In the genomic region with DNA sequence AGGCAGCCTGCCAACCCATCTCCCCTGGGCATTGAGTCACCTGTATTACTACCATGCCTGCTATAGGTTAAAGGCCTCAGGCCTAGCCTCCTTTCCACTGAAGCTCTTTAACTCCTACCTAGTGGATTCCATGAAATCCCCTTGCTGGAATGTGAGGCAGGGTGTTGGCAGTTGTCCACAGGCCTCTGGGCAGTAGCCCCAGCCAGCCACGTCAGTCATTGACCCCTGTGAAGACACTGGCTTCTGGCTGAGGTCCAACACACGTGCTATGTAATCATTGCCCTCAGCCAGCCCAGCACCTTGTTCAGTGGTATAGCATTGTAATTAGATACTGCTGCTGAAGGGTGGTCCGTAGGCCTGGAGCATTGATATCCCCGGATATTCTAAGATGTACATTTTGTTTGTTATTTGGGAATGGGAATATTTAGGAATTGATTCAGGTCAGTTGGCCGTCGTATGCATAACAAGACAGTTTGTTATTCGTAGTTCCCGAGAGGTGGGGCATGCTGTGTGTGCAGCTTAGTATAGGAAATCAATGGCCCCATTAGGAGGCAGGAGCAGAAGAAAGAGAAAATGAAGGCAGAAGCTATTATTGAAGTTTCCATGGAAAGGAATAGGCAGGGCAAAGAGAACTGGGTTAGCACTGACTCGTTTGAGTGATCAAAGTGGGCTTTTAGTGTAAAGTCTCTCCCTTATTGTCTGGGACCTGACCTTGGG, we compare ENCODE assay signal across 8 mouse cellular contexts.
A peak's percentile ranks its signal among the peaks of the same experiment; 100 is the strongest.
DNase-seq lines count a peak whose midpoint lies in the region; ATAC-seq and TF ChIP-seq lines count a peak whose summit lies in the region.

No protein-coding gene starts in this region.

- no peak for TF ChIP-seq CTCF in heart, adult 2 months (IDR thresholded peaks at IDR 0.05)

- H3K79me2 ChIP-seq in heart, adult 2 months (replicated peaks; ENCODE audit: control insufficient read depth, insufficient read depth, low read length): no peaks in the 10 kb centered on the region

- no peak for TF ChIP-seq POLR2A in heart, adult 2 months (IDR thresholded peaks at IDR 0.05; ENCODE audit: insufficient read depth, low read depth, low read length)

- no peak for DNase-seq in forebrain, embryonic 10.5 days (ENCODE audit: extremely low spot score, low spot score)
- DNase-seq in heart, adult 2 months: peak; percentile 52 to 57
- peak; percentile 90 for DNase-seq in kidney, adult 11 months
- peak; percentile 39 for DNase-seq in lung, postnatal 14 days
- no peak for DNase-seq in gastrocnemius, postnatal 4 days (ENCODE audit: low spot score in 2 of 2)
- DNase-seq in cerebellum, adult 8-10 months: no peak
- DNase-seq in urinary bladder, adult 18-20 months (ENCODE audit: low spot score in 2 of 2): no peak

- no peak; the same call in 1 of the 2 replicates for ATAC-seq in forebrain, embryonic 15.5 days (replicated peaks)

- no peak overlapping the region for H3K4me3 ChIP-seq in forebrain, embryonic 10.5 days
- H3K4me3 ChIP-seq in forebrain, embryonic 15.5 days: no peak overlapping the region
- no peak overlapping the region for H3K4me3 ChIP-seq in heart, adult 2 months

- WGBS in forebrain, embryonic 10.5 days: 51% methylated on average over 9 of the region's 9 CpGs
- WGBS in forebrain, embryonic 15.5 days: 21% methylated on average over 9 of the region's 9 CpGs
- WGBS in heart, adult 2 months: 63% methylated on average over 9 of the region's 9 CpGs

- H3K27me3 ChIP-seq in forebrain, embryonic 10.5 days (ENCODE audit: poor library complexity, severe bottlenecking): no peaks in the 10 kb centered on the region
- no peaks in the 10 kb centered on the region for H3K27me3 ChIP-seq in forebrain, embryonic 15.5 days
- H3K27me3 ChIP-seq in heart, adult 2 months (ENCODE audit: control insufficient read depth, insufficient read depth, low read length): no peaks in the 10 kb centered on the region

- H3K4me1 ChIP-seq in forebrain, embryonic 10.5 days: peaks cover 50% of the 10 kb centered on the region
- H3K4me1 ChIP-seq in forebrain, embryonic 15.5 days: peaks cover 22% of the 10 kb centered on the region
- H3K4me1 ChIP-seq in heart, adult 2 months (ENCODE audit: control insufficient read depth, insufficient read depth, low read length): peaks cover 1% of the 10 kb centered on the region; the same call in 1 of the 2 replicates

- H3K4me2 ChIP-seq in forebrain, embryonic 15.5 days (replicated peaks): no peak overlapping the region

- no peak overlapping the region for H3K9ac ChIP-seq in forebrain, embryonic 15.5 days (replicated peaks)
- H3K9ac ChIP-seq in heart, adult 2 months (ENCODE audit: low read depth, low read length): no peak overlapping the region

- H3K27ac ChIP-seq in forebrain, embryonic 10.5 days: peak overlapping the region; percentile 51
- no peak overlapping the region for H3K27ac ChIP-seq in forebrain, embryonic 15.5 days (replicated peaks)
- no peak overlapping the region for H3K27ac ChIP-seq in heart, adult 2 months

- no peaks in the 10 kb centered on the region for H3K9me3 ChIP-seq in forebrain, embryonic 10.5 days
- H3K9me3 ChIP-seq in forebrain, embryonic 15.5 days: no peaks in the 10 kb centered on the region

- H3K36me3 ChIP-seq in forebrain, embryonic 10.5 days (replicated peaks): no peaks in the 10 kb centered on the region
- no peaks in the 10 kb centered on the region for H3K36me3 ChIP-seq in forebrain, embryonic 15.5 days
- no peaks in the 10 kb centered on the region for H3K36me3 ChIP-seq in heart, adult 2 months (ENCODE audit: control insufficient read depth, insufficient read depth, low read length)

- intact Hi-C loops in heart, adult 2 months (cut with DNase I): loop anchor here (2.0 kb wide), 1 partner anchor 15 kb away; no protein-coding TSS in a partner anchor

- no peak for TF ChIP-seq EP300 in heart, adult 2 months (IDR thresholded peaks at IDR 0.05; ENCODE audit: insufficient read depth, low read depth, low read length)

Comparison
In these comparisons a context has a peak if more than half of its experiments do, and no peak if none do; other contexts are left out.
1. DNase-seq: peak in heart, adult 2 months (2 of 2), kidney, adult 11 months (single experiment) and lung, postnatal 14 days (single experiment); none in forebrain, embryonic 10.5 days (single experiment), gastrocnemius, postnatal 4 days (0 of 2), cerebellum, adult 8-10 months (single experiment) and urinary bladder, adult 18-20 months (0 of 2).